Mouse (Mus musculus) ES-E14 (cell line): ENCODE measurements at regions not wholly inside any gene's neighbourhood (a gene's known extent, or its start where the extent isn't known, plus 50 kb on each side); places are given as distances from the start of the nearest gene placed in this dataset.

ENCODE experiments used
- CHD2 ChIP-seq: IDR thresholded peaks from 2 replicates; pipeline ENCODE4 v1.6.1; 2014; ENCODE audit warnings: mild to moderate bottlenecking, low read depth, low read length, inconsistent platforms
- HCFC1 ChIP-seq: IDR thresholded peaks from 2 replicates; pipeline ENCODE4 v1.6.1; 2012; ENCODE audit warnings: low read length, inconsistent platforms, borderline replicate concordance; ENCODE audit not compliant: insufficient read depth

DNA sequence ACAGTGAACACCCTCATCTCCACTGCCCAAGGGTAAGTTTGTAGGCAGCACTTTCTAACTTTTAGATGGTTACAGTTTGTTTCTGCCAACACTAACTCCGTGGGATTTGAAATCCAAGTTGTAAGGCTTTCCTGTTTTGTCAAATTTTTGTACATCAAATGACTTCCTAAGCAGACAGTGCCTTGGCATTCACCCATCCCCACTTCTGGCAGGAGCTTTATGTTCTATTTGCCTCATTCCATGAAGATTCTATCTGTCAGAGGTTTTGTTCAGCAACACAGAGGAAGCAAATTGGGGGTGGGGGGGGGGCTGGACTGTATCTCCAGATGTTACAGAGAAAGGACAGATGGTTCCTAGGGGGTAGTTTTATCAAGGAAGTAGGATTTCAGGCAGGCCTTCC, 54.6 kb upstream of the Bod1l start:
- TF ChIP-seq CHD2 (no peak), HCFC1 (no peak)
